Mouse (Mus musculus) MEL (cell line): ENCODE results near the gene 1700013G24Rik.

Experiments
- CHD1 ChIP-seq: IDR thresholded peaks from 2 replicates; pipeline ENCODE4 v1.6.1; 2012; ENCODE audit warnings: low read depth, mild to moderate bottlenecking, inconsistent platforms, low read length, improper control_type of control experiment
- CTCF ChIP-seq, 3 experiments: IDR thresholded peaks in 2 of 3; conservative IDR thresholded peaks in 1 of 3; 2 replicates each; pipeline ENCODE4 v1.5.1; 2011 to 2012; ENCODE audit warnings: low read length in 3 of 3, low read depth in 2 of 3, mild to moderate bottlenecking in 2 of 3, improper control_type of control experiment in 1 of 3, inconsistent platforms in 1 of 3, mixed read lengths in 1 of 3, moderate library complexity in 1 of 3; ENCODE audit not compliant: control insufficient read depth in 1 of 3, insufficient read depth in 1 of 3, poor library complexity in 1 of 3, severe bottlenecking in 1 of 3
- E2F4 ChIP-seq: IDR thresholded peaks from 2 replicates; pipeline ENCODE4 v1.6.1; 2011; ENCODE audit warnings: low read depth, low read length, improper control_type of control experiment, borderline replicate concordance
- EP300 ChIP-seq, 2 experiments: IDR thresholded peaks; 2 replicates each; pipeline ENCODE4 v1.6.1; 2011; ENCODE audit warnings: improper control_type of control experiment in 2 of 2, low read length in 2 of 2, low read depth in 1 of 2, mild to moderate bottlenecking in 1 of 2
- ETS1 ChIP-seq: IDR thresholded peaks from 2 replicates; pipeline ENCODE4 v1.6.1; 2012; ENCODE audit warnings: low read depth, mild to moderate bottlenecking, inconsistent platforms, low read length, improper control_type of control experiment, moderate library complexity
- GATA1 ChIP-seq: IDR thresholded peaks from 2 replicates; pipeline ENCODE4 v1.6.1; 2011; ENCODE audit warnings: low read depth, low read length, improper control_type of control experiment
- HCFC1 ChIP-seq: IDR thresholded peaks from 2 replicates; pipeline ENCODE4 v1.6.1; 2012; ENCODE audit warnings: low read depth, mild to moderate bottlenecking, inconsistent platforms, low read length, improper control_type of control experiment, moderate library complexity
- KAT2A ChIP-seq: conservative IDR thresholded peaks from 2 replicates; pipeline ENCODE4 v1.6.1; 2012; ENCODE audit warnings: low read depth, low read length, improper control_type of control experiment, inconsistent platforms
- MYC ChIP-seq: IDR thresholded peaks from 2 replicates; pipeline ENCODE4 v1.6.1; 2011; ENCODE audit warnings: low read depth, mild to moderate bottlenecking, low read length, improper control_type of control experiment, moderate library complexity
- POLR2A ChIP-seq, 2 experiments: IDR thresholded peaks; 2 replicates each; pipeline ENCODE4 v1.6.1; 2011 to 2012; ENCODE audit warnings: low read length in 2 of 2, mild to moderate bottlenecking in 2 of 2, control low read depth in 1 of 2, improper control_type of control experiment in 1 of 2, low read depth in 1 of 2, moderate library complexity in 1 of 2; ENCODE audit not compliant: control insufficient read depth in 1 of 2, insufficient read depth in 1 of 2, poor library complexity in 1 of 2
- SMC3 ChIP-seq: IDR thresholded peaks from 2 replicates; pipeline ENCODE4 v1.6.1; 2011; ENCODE audit warnings: low read depth, low read length, improper control_type of control experiment

DNA sequence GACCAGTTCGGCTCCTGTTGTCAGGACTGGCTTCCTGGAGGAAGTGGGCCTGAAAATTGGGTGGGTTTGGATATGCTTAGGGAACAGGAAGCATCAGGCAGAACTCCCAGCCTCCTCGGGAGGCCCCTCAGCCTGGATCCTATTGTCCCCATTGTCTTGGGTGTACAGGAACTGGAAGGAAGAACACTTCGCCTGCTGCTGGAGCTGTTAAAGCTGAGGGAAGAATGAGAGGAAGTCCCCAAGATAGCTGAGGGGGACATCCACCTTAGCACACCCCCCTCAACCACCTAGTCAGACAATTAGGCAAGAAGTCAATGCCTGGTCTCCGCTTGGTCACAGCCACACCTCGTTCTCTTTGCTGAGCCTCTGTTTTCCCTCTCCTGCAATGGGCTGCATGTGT is 25.2 kb downstream of the 1700013G24Rik start:
- TF ChIP-seq GATA1 (no peak), E2F4 (no peak), HCFC1 (no peak), POLR2A (IDR thresholded peaks at IDR 0.05; ENCODE audit: control insufficient read depth in 1 of 2, insufficient read depth in 1 of 2, low read depth in 1 of 2, low read length in 2 of 2, poor library complexity in 1 of 2) (no peak), SMC3 (no peak), CTCF (IDR thresholded peaks at IDR 0.05 in 2 of 3, conservative IDR thresholded peaks at IDR 0.05 in 1 of 3; ENCODE audit: control insufficient read depth in 1 of 3, insufficient read depth in 1 of 3, low read depth in 2 of 3, low read length in 3 of 3, poor library complexity in 1 of 3, severe bottlenecking in 1 of 3) (no peak), MYC (no peak), EP300 (IDR thresholded peaks at IDR 0.05; ENCODE audit: low read depth in 1 of 2, low read length in 2 of 2) (no peak), ETS1 (no peak), CHD1 (no peak), KAT2A (no peak)
